Comparison of ENCODE assay signal across 14 mouse cellular contexts in genomic region chr15:27875753-27876152, GRCm38 (mm10).
"Had no signal": no experiment of that assay in that cellular context is flagged by ENCODE, and none has a peak within 500 bp of the region (broad histone marks: within the 10 kb centered on the region; RNA-seq: fewer than 3 reads in every experiment).

No protein-coding gene starts in this region.

- DNase-seq: layer of hippocampus, adult 9-11 months; layer of hippocampus, postnatal 36 days; lung, embryonic 14.5 days; lung, postnatal 10 days; retina, postnatal 1 day; right cerebral cortex, postnatal 4 days; spleen, adult 18-20 months; thymus, adult 18-20 months; thymus, postnatal 14 days had no signal

- H3K27ac ChIP-seq: limb, embryonic 15.5 days; liver, embryonic 12.5 days; midbrain, embryonic 12.5 days; neural tube, embryonic 12.5 days had no signal

- H3K4me1 ChIP-seq: midbrain, embryonic 12.5 days; neural tube, embryonic 12.5 days had no signal

- H3K4me3 ChIP-seq: limb, embryonic 15.5 days; liver, embryonic 12.5 days; midbrain, embryonic 12.5 days; neural tube, embryonic 12.5 days had no signal

- H3K9me3 ChIP-seq: limb, embryonic 15.5 days; liver, embryonic 12.5 days; midbrain, embryonic 12.5 days; neural tube, embryonic 12.5 days had no signal

- ATAC-seq: intestine, postnatal 0 days; liver, embryonic 12.5 days had no signal

- H3K27me3 ChIP-seq: limb, embryonic 15.5 days; liver, embryonic 12.5 days; midbrain, embryonic 12.5 days; neural tube, embryonic 12.5 days had no signal

- H3K9ac ChIP-seq: limb, embryonic 15.5 days; liver, embryonic 12.5 days; lung, embryonic 14.5 days; midbrain, embryonic 12.5 days; neural tube, embryonic 12.5 days had no signal

- H3K4me2 ChIP-seq: limb, embryonic 15.5 days; liver, embryonic 12.5 days; lung, embryonic 14.5 days; midbrain, embryonic 12.5 days; neural tube, embryonic 12.5 days had no signal
